Mouse (Mus musculus): ENCODE data around the gene Slc25a25. TPM values are rescaled to one million over a fixed set of nuclear protein-coding genes. Genes with fewer than 3 reads are reported as not detected.

The Slc25a25 gene
- total RNA-seq (2023) = 65.7 TPM

GRCm38 (mm10) chr2:32450881-32451844 lies at the start of gene Slc25a25:
Slc25a25 (minus strand) TSS chr2:32451445.

GRCm38 (mm10) chr2:32449761-32450754 lies 1.2 kb downstream of the Slc25a25 start, which contains the start of gene Naif1:
Naif1 (plus strand) TSS chr2:32450457.

GRCm38 (mm10) chr2:32395484-32395945 lies 55.7 kb downstream of the Slc25a25 start, which contains the start of gene Ptges2:
Ptges2 (plus strand) TSS chr2:32395896.

GRCm38 (mm10) chr2:32387706-32388490 lies 63.3 kb downstream of the Slc25a25 start, which contains the start of gene Lcn2:
Lcn2 (minus strand) TSS chr2:32388252.

GRCm38 (mm10) chr2:32381775-32382223 lies 69.4 kb downstream of the Slc25a25 start, which contains the start of gene 1110008P14Rik:
1110008P14Rik (minus strand) TSS chr2:32381938.

Other genes with a start within 250 kb of the Slc25a25 start
- 12.8 TPM for gene Pomt1, start 214.9 kb downstream of the Slc25a25 start, total RNA-seq (2023)
- 103 TPM for gene Uck1, start 191.3 kb downstream of the Slc25a25 start, total RNA-seq (2023)
- 49.5 TPM for gene Golga2, start 164.1 kb downstream of the Slc25a25 start, total RNA-seq (2023)
- gene Swi5, start 163.4 kb downstream of the Slc25a25 start, total RNA-seq (2023) = 72.3 TPM
- 137 TPM for gene Ciz1, start 99.1 kb downstream of the Slc25a25 start, total RNA-seq (2023)
- not detected for gene Dnm1, start 98.1 kb downstream of the Slc25a25 start, total RNA-seq (2023)
- gene 1110008P14Rik, start 69.5 kb downstream of the Slc25a25 start, total RNA-seq (2023) = 23.0 TPM
- 2.4 TPM for gene Lcn2, start 63.2 kb downstream of the Slc25a25 start, total RNA-seq (2023)
- gene Ptges2, start 55.5 kb downstream of the Slc25a25 start, total RNA-seq (2023) = 8.5 TPM
- 4.7 TPM for gene Naif1, start 988 bp downstream of the Slc25a25 start, total RNA-seq (2023)
- gene Fam102a, start 83.9 kb upstream of the Slc25a25 start, total RNA-seq (2023) = 137 TPM
- gene Dpm2, start 119.4 kb upstream of the Slc25a25 start, total RNA-seq (2023) = 63.7 TPM
- gene Pip5kl1, start 123.4 kb upstream of the Slc25a25 start, total RNA-seq (2023) = 0.89 TPM
- gene 9430097D07Rik, start 124.2 kb upstream of the Slc25a25 start, total RNA-seq (2023) = not detected
- 21.0 TPM for gene St6galnac4, start 135.7 kb upstream of the Slc25a25 start, total RNA-seq (2023)
- gene St6galnac6, start 148.3 kb upstream of the Slc25a25 start, total RNA-seq (2023) = 2.3 TPM
- not detected for gene Ak1, start 170.3 kb upstream of the Slc25a25 start, total RNA-seq (2023)
- gene Eng, start 195.2 kb upstream of the Slc25a25 start, total RNA-seq (2023) = 19.8 TPM

Measured in CD8-positive naive resting alpha-beta T cell, adult 57 days (primary cell).